In genomic region chr2:172207003-172207402, GRCm38 (mm10) we compare ENCODE assay signal across 8 mouse cellular contexts. TPM values are rescaled to one million over a fixed set of nuclear protein-coding genes. Genes with fewer than 3 reads are reported as not detected.
DNase-seq lines count a peak whose midpoint lies in the region; ATAC-seq and TF ChIP-seq lines count a peak whose summit lies in the region.

No protein-coding gene starts in this region.

- no peaks in the 10 kb centered on the region for H3K27me3 ChIP-seq in kidney, adult 2 months (replicated peaks; ENCODE audit: control insufficient read depth, insufficient read depth, low read length)
- no peaks in the 10 kb centered on the region for H3K27me3 ChIP-seq in kidney, embryonic 16.5 days (ENCODE audit: insufficient read depth, low read length)
- H3K27me3 ChIP-seq in limb, embryonic 11.5 days (ENCODE audit: control insufficient read depth, insufficient read depth, low read length): no peaks in the 10 kb centered on the region

- H3K4me2 ChIP-seq in kidney, embryonic 16.5 days (replicated peaks; ENCODE audit: low read depth, low read length): no peak overlapping the region
- no peak overlapping the region for H3K4me2 ChIP-seq in limb, embryonic 11.5 days (ENCODE audit: low read depth, severe bottlenecking)

- H3K9me3 ChIP-seq in kidney, embryonic 16.5 days (ENCODE audit: low read length): no peaks in the 10 kb centered on the region
- H3K9me3 ChIP-seq in limb, embryonic 11.5 days (ENCODE audit: control insufficient read depth, low read length): no peaks in the 10 kb centered on the region

- no peak for TF ChIP-seq POLR2A in kidney, adult 2 months (IDR thresholded peaks at IDR 0.05; ENCODE audit: low read depth, low read length)

- TF ChIP-seq CTCF in kidney, adult 2 months (conservative IDR thresholded peaks at IDR 0.05; ENCODE audit: insufficient read depth, insufficient read length, low read depth, low read length): peak; percentile 79

- ATAC-seq in kidney, embryonic 16.5 days (ENCODE audit: low FRiP score, low TSS enrichment): no peak
- ATAC-seq in limb, embryonic 11.5 days (ENCODE audit: insufficient number of reproducible peaks, low FRiP score, low TSS enrichment, low read depth): no peak

- no peaks in the 10 kb centered on the region for H3K36me3 ChIP-seq in kidney, adult 2 months (ENCODE audit: control insufficient read depth, insufficient read depth, low read length)
- no peaks in the 10 kb centered on the region for H3K36me3 ChIP-seq in kidney, embryonic 16.5 days (ENCODE audit: insufficient read depth, low read length)
- no peaks in the 10 kb centered on the region for H3K36me3 ChIP-seq in limb, embryonic 11.5 days (ENCODE audit: control insufficient read depth, insufficient read depth, low read length)

- no peak overlapping the region for H3K27ac ChIP-seq in kidney, adult 2 months (ENCODE audit: insufficient read depth, low read depth, low read length)
- no peak overlapping the region for H3K27ac ChIP-seq in kidney, embryonic 16.5 days (ENCODE audit: low read length)
- no peak overlapping the region for H3K27ac ChIP-seq in limb, embryonic 11.5 days (replicated peaks; ENCODE audit: low read depth, low read length)

- WGBS in kidney, adult 2 months: 8% methylated on average over 11 of the region's 11 CpGs
- 13% methylated on average over 11 of the region's 11 CpGs for WGBS in kidney, embryonic 16.5 days
- WGBS in limb, embryonic 11.5 days: 12% methylated on average over 11 of the region's 11 CpGs

- H3K9ac ChIP-seq in kidney, embryonic 16.5 days (replicated peaks; ENCODE audit: low read length): no peak overlapping the region
- H3K9ac ChIP-seq in limb, embryonic 11.5 days (ENCODE audit: low read length): no peak overlapping the region

- no peaks in the 10 kb centered on the region for H3K4me1 ChIP-seq in kidney, adult 2 months (ENCODE audit: control insufficient read depth, insufficient read depth, low read length)
- no peaks in the 10 kb centered on the region for H3K4me1 ChIP-seq in kidney, embryonic 16.5 days (ENCODE audit: insufficient read depth, low read length)
- no peaks in the 10 kb centered on the region for H3K4me1 ChIP-seq in limb, embryonic 11.5 days (ENCODE audit: control insufficient read depth, insufficient read depth, low read length)

- H3K4me3 ChIP-seq in kidney, adult 2 months (ENCODE audit: insufficient read depth, low read depth, low read length): no peak overlapping the region
- no peak overlapping the region for H3K4me3 ChIP-seq in kidney, embryonic 16.5 days (ENCODE audit: low read length)
- H3K4me3 ChIP-seq in limb, embryonic 11.5 days (ENCODE audit: low read depth, low read length): no peak overlapping the region

- peak; percentile 69 for DNase-seq in kidney, adult 2 months
- DNase-seq in cerebellum, postnatal 25 days: peak; percentile 90 to 93
- DNase-seq in frontal cortex, postnatal 36 days (ENCODE audit: low spot score in 2 of 2): peak; percentile 90 to 95
- DNase-seq in kidney, adult 9 months: peak; percentile 74
- peak; percentile 96 for DNase-seq in limb, embryonic 11.5 days (ENCODE audit: low spot score)
- DNase-seq in neural tube, embryonic 10.5 days (ENCODE audit: extremely low spot score, low spot score): peak; percentile 90
- DNase-seq in thymus, postnatal 14 days: peak; percentile 45

RNA-seq across cellular contexts. Expression of gene Mc3r, which starts 41.3 kb away (rescaled TPM):
- not detected in 2 replicates for polyA plus RNA-seq in kidney, adult 2 months (2012; rRNA removed)
- polyA plus RNA-seq in kidney, embryonic 16.5 days (2015; fragmentation: Nextera tagmentation; extraction: Ambion mirVana): not detected in 2 replicates
- polyA plus RNA-seq in limb, embryonic 11.5 days (2014; fragmentation: Nextera tagmentation; extraction: Ambion mirVana): not detected in 2 replicates

Comparison
In these comparisons a context has a peak if more than half of its experiments do, and no peak if none do; other contexts are left out.
1. DNase-seq: peak in every context shown above with its lines; median percentile 96 in limb, embryonic 11.5 days; 92 in frontal cortex, postnatal 36 days; 92 in cerebellum, postnatal 25 days; 90 in neural tube, embryonic 10.5 days; 74 in kidney, adult 9 months; 69 in kidney, adult 2 months; 45 in thymus, postnatal 14 days.